Mouse (Mus musculus) kidney, postnatal 14 days (tissue): ENCODE data around the gene Hist1h2bf.
"Not testable (repeated sequence)": the region's sequence is repeated elsewhere in the genome, so short reads cannot be mapped to it uniquely, and the experiment has no call there.

Source experiments
- DNase-seq: peaks from one replicate; pipeline ENCODE4 v3.0.0; 2022; ENCODE audit warnings: mixed read lengths

The Hist1h2bf gene

GRCm38 (mm10) chr13:23573898-23574524 lies at the start of gene Hist1h2bf, which contains the start of gene Hist1h2ad:
Gene Hist1h2bf (minus strand): TSS chr13:23574196.
Gene Hist1h2ad (plus strand): TSS chr13:23574381.
- peak; percentile 94 for DNase-seq

GRCm38 (mm10) chr13:23622861-23623450 lies 49.0 kb upstream of the Hist1h2bf start:
- peak; percentile 10 for DNase-seq

GRCm38 (mm10) chr13:23622175-23622671 lies 48.2 kb upstream of the Hist1h2bf start, which contains the start of gene Hist1h1e:
Gene Hist1h1e (minus strand): TSS chr13:23622558.
- peak; percentile 94 for DNase-seq

- DNase-seq, result peak; percentile 79
These were observed 47.7 kb upstream of the Hist1h2bf start for GRCm38 (mm10) chr13:23621532-23622174.

- peak; percentile 82 for DNase-seq
These were observed 46.9 kb upstream of the Hist1h2bf start, which contains the start of gene Hist1h2be for GRCm38 (mm10) chr13:23620733-23621531. Gene Hist1h2be (minus strand): TSS chr13:23621124.

- DNase-seq, result no peak
These were observed 46.2 kb upstream of the Hist1h2bf start for GRCm38 (mm10) chr13:23620056-23620732.

GRCm38 (mm10) chr13:23611638-23612037 lies 37.6 kb upstream of the Hist1h2bf start:
- DNase-seq, result no peak

GRCm38 (mm10) chr13:23610393-23610792 lies 36.4 kb upstream of the Hist1h2bf start:
- no peak for DNase-seq

- no peak for DNase-seq
These were observed 35.8 kb upstream of the Hist1h2bf start for GRCm38 (mm10) chr13:23609844-23610243.

- DNase-seq, result no peak
These were observed 35.2 kb upstream of the Hist1h2bf start for GRCm38 (mm10) chr13:23609209-23609608.

GRCm38 (mm10) chr13:23605052-23605451 lies 31.1 kb upstream of the Hist1h2bf start:
- DNase-seq, result no peak

GRCm38 (mm10) chr13:23604452-23604851 lies 30.5 kb upstream of the Hist1h2bf start:
- no peak for DNase-seq

- no peak for DNase-seq
These were observed 29.2 kb upstream of the Hist1h2bf start for GRCm38 (mm10) chr13:23603182-23603699.

GRCm38 (mm10) chr13:23597957-23598356 lies 24.0 kb upstream of the Hist1h2bf start:
- DNase-seq, result peak; percentile 79

- no peak for DNase-seq
These were observed 21.8 kb upstream of the Hist1h2bf start for GRCm38 (mm10) chr13:23595622-23596372.

GRCm38 (mm10) chr13:23595185-23595584 lies 21.2 kb upstream of the Hist1h2bf start:
- no peak for DNase-seq

GRCm38 (mm10) chr13:23593051-23593770 lies 19.2 kb upstream of the Hist1h2bf start:
- DNase-seq, result peak; percentile 42

- DNase-seq, result no peak
These were observed 18.6 kb upstream of the Hist1h2bf start for GRCm38 (mm10) chr13:23592614-23593013.

GRCm38 (mm10) chr13:23591886-23592285 lies 17.9 kb upstream of the Hist1h2bf start:
- DNase-seq, result not testable (repeated sequence)

- DNase-seq, result no peak
These were observed 17.2 kb upstream of the Hist1h2bf start for GRCm38 (mm10) chr13:23591206-23591605.

GRCm38 (mm10) chr13:23586940-23587225 lies 12.9 kb upstream of the Hist1h2bf start:
- no peak for DNase-seq
